Mouse (Mus musculus): ENCODE measurements around the gene R3hdml. TPM values are rescaled to one million over a fixed set of nuclear protein-coding genes. Genes with fewer than 3 reads are reported as not detected.

R3hdml gene
- total and polyA plus RNA-seq, 3 experiments, result not detected

GRCm38 (mm10) chr2:163464562-163464961 is 27.6 kb upstream of the R3hdml start:
- Histone ChIP-seq H3K9ac (ENCODE audit: control insufficient read depth, low read depth, low read length, poor library complexity, severe bottlenecking) (no peak overlapping the region), H3K36me3 (ENCODE audit: control insufficient read depth in 1 of 2, insufficient read depth in 2 of 2, low read length in 2 of 2) (no peaks in the 10 kb centered on the region), H3K79me2 (ENCODE audit: control insufficient read depth, insufficient read depth, low read length, poor library complexity) (no peaks in the 10 kb centered on the region), H3K27me3 (ENCODE audit: control insufficient read depth in 1 of 2, insufficient read depth in 2 of 2, low read length in 2 of 2) (no peaks in the 10 kb centered on the region), H3K9me3 (replicated peaks; ENCODE audit: insufficient read depth, low read length) (no peaks in the 10 kb centered on the region), H3K27ac (ENCODE audit: control insufficient read depth, low read depth, low read length) (no peak overlapping the region), H3K4me3 (ENCODE audit: control insufficient read depth in 1 of 2, insufficient read depth in 1 of 2, low read depth in 2 of 2, low read length in 2 of 2) (no peak overlapping the region), H3K4me1 (ENCODE audit: control insufficient read depth in 1 of 2, insufficient read depth in 2 of 2, low read length in 2 of 2) (0 out of 4 replicates have a peak, but pooled peaks cover 0 to 2% of the 10 kb centered on the region in 2 experiments)
- no peak for TF ChIP-seq MXI1 (IDR thresholded peaks at IDR 0.05; ENCODE audit: low read depth, low read length)
- TF ChIP-seq RAD21 (IDR thresholded peaks at IDR 0.05; ENCODE audit: low read depth, low read length), result no peak
- no peak for TF ChIP-seq JUND (IDR thresholded peaks at IDR 0.05; ENCODE audit: low read depth, low read length)
- TF ChIP-seq MAFK (IDR thresholded peaks at IDR 0.05; ENCODE audit: borderline replicate concordance, low read depth, low read length), result no peak
- TF ChIP-seq ZKSCAN1 (IDR thresholded peaks at IDR 0.05; ENCODE audit: low read depth, low read length), result no peak
- no peak for TF ChIP-seq KAT2A (conservative IDR thresholded peaks at IDR 0.05; ENCODE audit: low read depth, low read length)
- no peak for TF ChIP-seq ZC3H11A (IDR thresholded peaks at IDR 0.05; ENCODE audit: low read depth, low read length)
- TF ChIP-seq NRF1 (IDR thresholded peaks at IDR 0.05; ENCODE audit: insufficient read depth, low read depth, low read length, poor library complexity, severe bottlenecking), result no peak
- TF ChIP-seq MAX (IDR thresholded peaks at IDR 0.05; ENCODE audit: low read length), result no peak
- no peak for TF ChIP-seq TBP (IDR thresholded peaks at IDR 0.05; ENCODE audit: low read depth, low read length)
- no peak for TF ChIP-seq POLR2AphosphoS2 (IDR thresholded peaks at IDR 0.05; ENCODE audit: low read length)
- TF ChIP-seq ELF1 (IDR thresholded peaks at IDR 0.05; ENCODE audit: low read depth, low read length), result no peak
- TF ChIP-seq MAZ (IDR thresholded peaks at IDR 0.05; ENCODE audit: low read depth, low read length), result no peak
- no peak for TF ChIP-seq MYB (IDR thresholded peaks at IDR 0.05; ENCODE audit: low read depth, low read length)
- no peak for TF ChIP-seq POLR2AphosphoS5 (IDR thresholded peaks at IDR 0.05; ENCODE audit: borderline replicate concordance, low read depth, low read length)
- TF ChIP-seq CHD1 (IDR thresholded peaks at IDR 0.05; ENCODE audit: low read depth, low read length), result no peak
- DNase-seq (ENCODE audit: low read depth, low spot score), result no peak

GRCm38 (mm10) chr2:163466771-163467170 is 25.3 kb upstream of the R3hdml start:
- TF ChIP-seq MXI1 (IDR thresholded peaks at IDR 0.05; ENCODE audit: low read depth, low read length) (no peak), CTCF (IDR thresholded peaks at IDR 0.05 in 2 of 3, conservative IDR thresholded peaks at IDR 0.05 in 1 of 3; ENCODE audit: control insufficient read depth in 1 of 3, insufficient read depth in 1 of 3, low read depth in 2 of 3, low read length in 3 of 3, poor library complexity in 1 of 3, severe bottlenecking in 1 of 3) (no peak), NELFE (IDR thresholded peaks at IDR 0.05; ENCODE audit: low read depth, low read length) (no peak), USF1 (IDR thresholded peaks at IDR 0.05; ENCODE audit: low read depth, low read length) (no peak), MAFK (IDR thresholded peaks at IDR 0.05; ENCODE audit: borderline replicate concordance, low read depth, low read length) (no peak), TAL1 (IDR thresholded peaks at IDR 0.05; ENCODE audit: low read length) (no peak), RAD21 (IDR thresholded peaks at IDR 0.05; ENCODE audit: low read depth, low read length) (no peak), BHLHE40 (IDR thresholded peaks at IDR 0.05; ENCODE audit: borderline replicate concordance, low read depth, low read length) (no peak), MAX (IDR thresholded peaks at IDR 0.05; ENCODE audit: low read length) (no peak), SMC3 (IDR thresholded peaks at IDR 0.05; ENCODE audit: low read depth, low read length) (no peak), HCFC1 (IDR thresholded peaks at IDR 0.05; ENCODE audit: low read depth, low read length) (no peak), NRF1 (IDR thresholded peaks at IDR 0.05; ENCODE audit: insufficient read depth, low read depth, low read length, poor library complexity, severe bottlenecking) (no peak), MAZ (IDR thresholded peaks at IDR 0.05; ENCODE audit: low read depth, low read length) (no peak), ZMIZ1 (IDR thresholded peaks at IDR 0.05; ENCODE audit: low read depth, low read length) (no peak), ETS1 (IDR thresholded peaks at IDR 0.05; ENCODE audit: low read depth, low read length) (no peak), MYC (IDR thresholded peaks at IDR 0.05; ENCODE audit: low read depth, low read length) (no peak), TCF12 (IDR thresholded peaks at IDR 0.05; ENCODE audit: low read depth, low read length) (no peak), ZKSCAN1 (IDR thresholded peaks at IDR 0.05; ENCODE audit: low read depth, low read length) (no peak)
- Histone ChIP-seq H3K27me3 (ENCODE audit: control insufficient read depth in 1 of 2, insufficient read depth in 2 of 2, low read length in 2 of 2) (no peaks in the 10 kb centered on the region), H3K4me1 (ENCODE audit: control insufficient read depth in 1 of 2, insufficient read depth in 2 of 2, low read length in 2 of 2) (peaks cover 0 to 7% of the 10 kb centered on the region in 2 experiments; a peak in 1 of 4 replicates), H3K9me3 (replicated peaks; ENCODE audit: insufficient read depth, low read length) (no peaks in the 10 kb centered on the region), H3K27ac (ENCODE audit: control insufficient read depth, low read depth, low read length) (no peak overlapping the region), H3K4me3 (ENCODE audit: control insufficient read depth in 1 of 2, insufficient read depth in 1 of 2, low read depth in 2 of 2, low read length in 2 of 2) (no peak overlapping the region), H3K36me3 (ENCODE audit: control insufficient read depth in 1 of 2, insufficient read depth in 2 of 2, low read length in 2 of 2) (peaks cover 0 to 5% of the 10 kb centered on the region in 2 experiments; a peak in 1 of 4 replicates), H3K79me2 (ENCODE audit: control insufficient read depth, insufficient read depth, low read length, poor library complexity) (no peaks in the 10 kb centered on the region; the same call in none of the 2 replicates), H3K9ac (ENCODE audit: control insufficient read depth, low read depth, low read length, poor library complexity, severe bottlenecking) (no peak overlapping the region)
- no peak for DNase-seq (ENCODE audit: low read depth, low spot score)
